Mouse (Mus musculus) cerebellum, adult 2 months (tissue): Measurements from ENCODE around the gene Tbck. TPM values are rescaled to one million over a fixed set of nuclear protein-coding genes. Genes with fewer than 3 reads are reported as not detected.

Experiments
- DNase-seq, 2 experiments: peaks; one replicate each; pipeline ENCODE4 v3.0.0; 2021
- H3K27ac ChIP-seq: fragments of 200-500 bp; 2 replicates; pipeline ENCODE4 v1.5.1; 2012; ENCODE audit warnings: low read length, control low read depth, inconsistent platforms; ENCODE audit not compliant: insufficient read depth
- H3K27me3 ChIP-seq: fragments of 200-500 bp; 2 replicates; pipeline ENCODE4 v1.6.1; 2012; ENCODE audit warnings: inconsistent platforms, mild to moderate bottlenecking, low read length, moderate library complexity; ENCODE audit not compliant: control insufficient read depth, insufficient read depth
- H3K4me1 ChIP-seq: fragments of 200-500 bp; 2 replicates; pipeline ENCODE4 v1.6.1; 2011; ENCODE audit warnings: low read length; ENCODE audit not compliant: control insufficient read depth, insufficient read depth
- H3K4me3 ChIP-seq: fragments of 200-500 bp; replicated peaks from 2 replicates; pipeline ENCODE3; 2011; ENCODE audit warnings: mild to moderate bottlenecking, low read depth, low read length, control low read depth; ENCODE audit not compliant: insufficient read depth
- CTCF ChIP-seq: fragments of 200-500 bp; IDR thresholded peaks from 2 replicates; pipeline ENCODE4 v1.5.1; 2011; ENCODE audit warnings: low read depth, mild to moderate bottlenecking, control low read depth, low read length, moderate library complexity, borderline replicate concordance; ENCODE audit not compliant: insufficient read depth
- POLR2A ChIP-seq: fragments of 200-500 bp; IDR thresholded peaks from 2 replicates; pipeline ENCODE4 v1.6.1; 2011; ENCODE audit warnings: low read length, control low read depth, borderline replicate concordance; ENCODE audit not compliant: insufficient read depth
- WGBS: fragments of 180-500 bp; shearing (Covaris S2); methylation state at CpG from one replicate; pipeline ENCODE4 v1.1.7; 2018; 5-methylcytosine and 5-hydroxymethylcytosine counted together
- polyA plus RNA-seq: library from polyadenylated mRNA; depleted of rRNA; stranded (reverse); fragments of >200 nt; gene quantifications from 2 replicates; pipeline ENCODE4 v1.2.3, GENCODE M21; 2012

Tbck gene
- polyA plus RNA-seq, 1 experiment, result 8.6 TPM

DNA sequence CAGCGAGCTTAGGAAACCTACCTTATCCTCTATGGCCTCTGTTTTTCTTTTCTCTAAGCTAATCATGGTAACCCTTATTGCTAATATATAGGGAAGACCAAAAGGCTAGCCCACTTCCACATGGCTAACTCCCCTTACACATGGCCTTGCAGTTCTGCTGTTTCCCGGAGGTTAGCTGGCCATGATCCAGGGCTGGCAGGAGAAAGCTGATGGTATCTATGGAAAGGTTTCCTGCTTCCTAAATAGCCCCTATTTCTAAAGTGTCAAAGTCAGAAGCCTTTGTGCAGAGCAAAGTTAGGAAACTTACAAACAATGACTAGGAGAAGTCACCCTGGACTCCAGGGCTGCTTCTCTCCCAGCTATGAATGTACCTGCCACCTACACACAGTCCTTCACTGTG lies 184.9 kb downstream of the Tbck start:
- DNase-seq, result no peak
- H3K4me1 ChIP-seq, result peaks cover 15% of the 10 kb centered on the region; the same call in 1 of the 2 replicates
- no peak overlapping the region for H3K27ac ChIP-seq
- no peak overlapping the region for H3K4me3 ChIP-seq
- TF ChIP-seq POLR2A (no peak), CTCF (no peak)
- no peaks in the 10 kb centered on the region for H3K27me3 ChIP-seq
- WGBS, result 56% methylated on average over 2 of the region's 2 CpGs

DNA sequence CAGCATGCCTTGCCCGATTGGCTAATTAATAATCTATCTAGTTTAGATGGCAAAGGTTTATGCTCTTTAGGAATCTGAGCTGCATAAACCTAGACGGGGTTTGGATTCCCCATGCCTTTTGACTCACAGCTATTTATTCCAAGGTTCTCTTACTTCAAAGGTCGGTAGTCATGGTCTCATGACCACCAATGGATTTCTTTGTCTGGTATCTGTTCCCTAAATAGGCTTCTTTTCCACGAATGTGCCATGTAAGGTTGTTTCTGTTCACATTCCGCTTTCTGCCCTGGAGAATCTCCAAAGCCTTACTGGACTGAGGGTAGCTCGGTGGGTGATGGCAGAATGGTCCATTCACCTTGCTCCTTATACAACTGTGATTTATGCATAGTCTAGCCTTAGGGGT lies 186.1 kb downstream of the Tbck start:
- TF ChIP-seq CTCF, result no peak
- TF ChIP-seq POLR2A, result no peak
- no peak for DNase-seq
- 53% methylated on average over 6 of the region's 6 CpGs for WGBS
- H3K4me3 ChIP-seq, result no peak overlapping the region
- H3K4me1 ChIP-seq, result peaks cover 9% of the 10 kb centered on the region; the same call in 1 of the 2 replicates
- no peaks in the 10 kb centered on the region for H3K27me3 ChIP-seq
- H3K27ac ChIP-seq, result no peak overlapping the region

DNA sequence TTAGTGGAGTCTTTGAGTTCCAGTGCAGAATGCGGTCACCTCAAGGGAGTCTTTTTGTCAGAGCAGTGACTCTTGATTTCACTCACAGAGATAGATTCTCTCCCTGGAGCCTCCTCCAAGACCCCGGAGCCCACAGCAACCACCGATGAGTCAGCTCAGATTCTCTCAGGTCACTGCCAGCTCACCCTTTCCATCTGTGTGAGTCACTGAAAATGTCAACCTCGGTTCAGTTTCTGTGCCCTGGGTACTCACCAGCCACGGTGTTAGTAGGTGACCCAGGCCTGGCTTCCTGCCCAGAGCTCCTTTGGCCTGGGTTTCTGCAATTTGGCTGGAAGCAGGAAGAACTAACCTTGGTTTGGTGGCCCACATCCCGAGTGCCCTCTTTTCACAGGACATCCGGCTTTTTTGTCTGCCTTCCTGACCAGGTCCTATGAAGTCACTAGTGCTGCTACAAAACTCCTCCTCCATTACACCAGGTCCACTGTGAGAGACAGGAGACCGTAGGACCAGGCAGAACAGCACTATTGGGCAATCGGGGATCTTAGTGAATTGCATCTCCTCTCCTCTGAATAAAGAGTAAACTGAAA lies 187.5 kb downstream of the Tbck start:
- 26% methylated on average over 9 of the region's 9 CpGs for WGBS
- TF ChIP-seq CTCF (no peak), POLR2A (no peak)
- no peaks in the 10 kb centered on the region for H3K27me3 ChIP-seq
- no peak overlapping the region for H3K27ac ChIP-seq
- peaks cover 9% of the 10 kb centered on the region; the same call in 1 of the 2 replicates for H3K4me1 ChIP-seq
- no peak overlapping the region for H3K4me3 ChIP-seq
- DNase-seq, result peak; percentile 64 to 83

DNA sequence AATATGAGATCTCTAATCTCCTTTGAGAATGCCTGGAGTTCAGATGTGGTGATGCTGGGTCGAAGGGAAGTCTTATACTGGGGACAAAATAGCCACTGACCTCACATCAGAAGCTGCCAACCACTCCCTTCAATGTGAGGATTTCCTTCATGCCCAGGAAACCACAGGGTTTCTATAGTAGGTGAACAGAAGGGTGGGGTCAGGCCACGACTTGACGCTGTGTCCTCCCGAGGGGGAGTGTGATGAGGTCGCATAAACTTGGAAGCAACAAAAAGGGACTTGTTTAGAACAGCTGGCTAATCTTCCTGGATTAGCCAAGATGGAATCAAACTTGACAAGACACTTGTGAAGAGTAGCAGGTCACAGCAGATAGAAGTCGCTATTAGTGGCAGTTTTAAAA lies 189.3 kb downstream of the Tbck start:
- H3K4me1 ChIP-seq, result peaks cover 9% of the 10 kb centered on the region; the same call in 1 of the 2 replicates
- no peak overlapping the region for H3K27ac ChIP-seq
- no peak overlapping the region for H3K4me3 ChIP-seq
- no peak for DNase-seq
- TF ChIP-seq CTCF (no peak), POLR2A (no peak)
- no peaks in the 10 kb centered on the region for H3K27me3 ChIP-seq
- WGBS, result 38% methylated on average over 6 of the region's 6 CpGs

DNA sequence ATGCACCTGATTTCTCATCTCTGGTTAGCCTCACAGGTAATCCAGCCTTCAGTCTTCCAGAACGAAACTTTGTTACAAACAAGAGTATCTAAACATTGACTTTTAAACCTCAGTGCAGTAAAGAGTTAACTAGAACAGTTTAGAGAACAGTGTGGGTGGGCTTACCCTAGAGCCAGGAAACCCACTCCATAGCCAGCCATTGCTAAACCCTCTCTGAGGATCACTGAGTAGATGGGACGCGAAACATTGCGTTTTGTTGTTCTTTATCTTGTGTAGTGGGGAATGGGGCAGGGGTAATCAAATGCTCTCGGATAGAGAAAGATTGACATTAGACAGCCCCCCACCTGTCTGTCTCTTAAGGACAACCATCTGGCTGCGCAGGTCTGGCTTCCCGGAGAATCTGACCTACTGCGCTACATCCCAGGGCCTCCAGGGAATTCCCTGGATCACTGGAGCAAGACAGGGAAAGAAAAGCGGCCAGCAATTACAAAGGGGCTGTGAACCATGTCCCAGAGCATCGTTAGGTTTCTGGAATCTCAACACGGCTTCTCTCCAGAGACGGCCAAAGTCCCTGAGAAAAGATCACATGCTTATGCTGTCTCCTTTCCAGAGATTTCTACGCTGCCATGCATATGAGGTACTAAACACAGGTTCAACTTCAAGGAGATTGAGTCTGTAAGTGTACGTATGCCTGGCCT lies 192.2 kb downstream of the Tbck start:
- no peak overlapping the region for H3K27ac ChIP-seq
- TF ChIP-seq CTCF, result no peak
- no peak for TF ChIP-seq POLR2A
- no peaks in the 10 kb centered on the region for H3K27me3 ChIP-seq
- H3K4me3 ChIP-seq, result no peak overlapping the region
- DNase-seq, result no peak
- 27% methylated on average over 14 of the region's 14 CpGs for WGBS
- peaks cover 4% of the 10 kb centered on the region; the same call in 1 of the 2 replicates for H3K4me1 ChIP-seq

DNA sequence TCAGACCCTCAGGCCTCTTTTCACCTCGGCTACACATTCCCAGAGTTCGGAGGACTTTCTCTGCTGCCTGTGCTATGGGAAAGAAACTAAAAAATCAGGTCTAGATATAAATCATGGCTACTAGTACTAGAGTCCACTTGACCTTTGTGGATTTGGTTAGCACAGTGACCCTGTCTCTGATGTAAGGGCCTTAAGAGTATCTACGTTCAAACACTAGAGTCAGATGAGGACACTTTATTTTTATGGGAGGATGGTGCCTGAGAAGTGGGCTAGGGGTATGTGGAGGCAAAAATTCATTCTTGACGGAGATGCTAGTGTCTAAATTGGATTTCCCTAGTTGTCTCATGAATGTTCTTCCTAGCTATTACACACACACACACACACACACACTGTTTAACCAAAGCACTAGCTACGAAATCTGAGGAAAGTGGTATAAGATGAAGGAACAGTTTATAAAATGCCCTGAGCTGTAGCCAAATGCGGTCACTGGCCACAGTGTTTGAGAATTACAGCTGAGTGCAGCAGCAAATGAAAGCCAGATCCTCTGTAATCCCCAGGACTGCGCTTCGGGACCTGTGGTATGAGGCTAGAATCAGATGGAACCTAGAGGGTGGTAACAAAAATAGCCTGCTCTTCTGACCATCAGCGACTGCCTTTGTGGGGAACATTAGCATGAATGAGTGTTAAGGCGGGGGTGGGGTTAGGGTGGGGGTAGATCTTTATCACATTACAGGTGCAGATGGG lies 193.2 kb downstream of the Tbck start:
- no peak for TF ChIP-seq POLR2A
- TF ChIP-seq CTCF, result no peak
- DNase-seq, result no peak
- Histone ChIP-seq H3K27ac (no peak overlapping the region), H3K4me1 (no peaks in the 10 kb centered on the region), H3K4me3 (no peak overlapping the region), H3K27me3 (no peaks in the 10 kb centered on the region)
- whole genome bisulfite sequencing, result 85% methylated on average over 10 of the region's 10 CpGs

DNA sequence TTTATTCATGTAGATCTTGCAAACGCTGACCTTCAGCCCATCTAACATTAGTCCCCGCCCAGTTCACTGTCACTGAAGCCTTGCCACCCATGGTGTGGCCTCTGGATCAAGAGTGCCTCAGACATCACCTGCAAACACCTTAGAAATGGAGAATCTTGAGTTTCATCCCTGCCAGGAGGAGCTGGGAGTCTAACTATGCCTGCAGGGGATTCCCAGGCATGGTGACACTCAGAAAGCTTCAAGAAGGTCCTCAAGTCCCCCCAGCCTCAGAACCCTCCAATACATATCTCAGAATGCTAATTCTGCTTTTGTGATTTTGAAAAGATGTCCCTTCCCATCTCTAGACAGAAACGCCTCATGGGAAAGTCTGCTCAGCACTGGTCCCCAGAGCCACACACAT lies 196.4 kb downstream of the Tbck start:
- Histone ChIP-seq H3K27me3 (no peaks in the 10 kb centered on the region), H3K27ac (no peak overlapping the region), H3K4me1 (no peaks in the 10 kb centered on the region), H3K4me3 (no peak overlapping the region)
- WGBS, result 69% methylated on average over 3 of the region's 3 CpGs
- DNase-seq, result no peak
- TF ChIP-seq POLR2A (no peak), CTCF (no peak)

DNA sequence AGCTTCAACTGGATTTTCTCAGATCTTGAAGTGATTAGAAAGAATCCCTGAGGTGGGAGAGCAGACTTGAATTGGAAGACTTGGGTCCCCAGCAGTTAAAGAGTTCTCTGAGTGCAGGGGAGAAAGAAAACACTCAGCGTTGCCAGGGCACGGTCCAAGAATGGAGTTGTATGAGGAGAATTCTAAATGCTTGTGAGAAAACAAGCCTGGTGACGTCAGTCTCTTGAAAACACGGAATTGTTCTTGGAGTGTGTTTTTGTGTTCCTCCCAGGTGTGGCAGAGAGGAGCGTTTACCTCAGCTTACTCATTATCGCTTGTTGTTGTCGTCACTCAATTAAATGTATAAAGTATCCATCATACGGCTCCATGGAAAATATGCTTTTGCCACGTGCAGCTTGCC lies 196.9 kb downstream of the Tbck start:
- DNase-seq, result no peak
- H3K27me3 ChIP-seq, result no peaks in the 10 kb centered on the region
- WGBS, result 35% methylated on average over 9 of the region's 9 CpGs
- H3K4me3 ChIP-seq, result no peak overlapping the region
- no peak overlapping the region for H3K27ac ChIP-seq
- TF ChIP-seq POLR2A, result no peak
- no peak for TF ChIP-seq CTCF
- H3K4me1 ChIP-seq, result no peaks in the 10 kb centered on the region
